Mouse (Mus musculus) T-cell, adult 2 months (primary cell): ENCODE data around the gene Hoxb4.
A peak's percentile ranks its signal among the peaks of the same experiment; 100 is the strongest.

Source experiments
- DNase-seq: peaks from one replicate; pipeline ENCODE4 v3.0.0; 2022; ENCODE audit warnings: low spot score

Gene Hoxb4

GRCm38 (mm10) chr11:96298895-96299667 lies 19.0 kb upstream of the Hoxb4 start:
- no peak for DNase-seq

GRCm38 (mm10) chr11:96299781-96300180 lies 18.3 kb upstream of the Hoxb4 start:
- DNase-seq, result no peak

DNA sequence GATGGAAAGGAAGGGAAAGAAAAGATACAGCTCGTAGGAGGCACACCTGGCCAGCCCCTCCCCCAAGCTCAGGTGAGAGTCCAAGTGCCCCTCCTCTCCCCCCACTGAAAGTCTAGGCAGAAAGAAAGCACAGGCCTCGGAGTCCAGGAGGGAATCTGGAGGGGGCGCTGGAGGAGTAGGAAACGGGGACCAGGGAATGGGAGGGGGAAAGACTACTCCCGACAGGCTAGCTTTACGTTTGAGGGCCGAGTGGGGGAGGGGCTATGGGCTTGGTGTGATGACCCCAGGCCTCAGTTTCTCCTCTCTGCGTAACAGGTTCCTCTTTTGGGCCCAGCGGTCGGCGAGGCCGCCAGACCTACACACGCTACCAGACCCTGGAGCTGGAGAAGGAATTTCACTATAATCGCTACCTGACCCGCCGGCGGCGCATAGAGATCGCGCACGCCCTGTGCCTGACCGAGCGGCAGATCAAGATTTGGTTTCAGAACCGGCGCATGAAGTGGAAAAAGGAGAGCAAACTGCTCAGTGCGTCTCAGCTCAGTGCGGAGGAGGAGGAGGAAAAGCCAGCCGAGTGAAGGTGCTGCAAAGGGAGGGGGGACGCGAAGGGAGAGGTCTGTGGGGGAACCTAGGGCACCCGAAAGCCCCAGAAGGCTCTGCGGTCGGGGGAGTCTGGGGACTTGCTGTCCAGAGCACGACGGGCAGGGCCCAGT lies 17.6 kb upstream of the Hoxb4 start:
- no peak for DNase-seq

- DNase-seq, result no peak
These were observed 17.0 kb upstream of the Hoxb4 start for GRCm38 (mm10) chr11:96301064-96301431.

GRCm38 (mm10) chr11:96301837-96302236 lies 16.2 kb upstream of the Hoxb4 start:
- DNase-seq, result no peak

DNA sequence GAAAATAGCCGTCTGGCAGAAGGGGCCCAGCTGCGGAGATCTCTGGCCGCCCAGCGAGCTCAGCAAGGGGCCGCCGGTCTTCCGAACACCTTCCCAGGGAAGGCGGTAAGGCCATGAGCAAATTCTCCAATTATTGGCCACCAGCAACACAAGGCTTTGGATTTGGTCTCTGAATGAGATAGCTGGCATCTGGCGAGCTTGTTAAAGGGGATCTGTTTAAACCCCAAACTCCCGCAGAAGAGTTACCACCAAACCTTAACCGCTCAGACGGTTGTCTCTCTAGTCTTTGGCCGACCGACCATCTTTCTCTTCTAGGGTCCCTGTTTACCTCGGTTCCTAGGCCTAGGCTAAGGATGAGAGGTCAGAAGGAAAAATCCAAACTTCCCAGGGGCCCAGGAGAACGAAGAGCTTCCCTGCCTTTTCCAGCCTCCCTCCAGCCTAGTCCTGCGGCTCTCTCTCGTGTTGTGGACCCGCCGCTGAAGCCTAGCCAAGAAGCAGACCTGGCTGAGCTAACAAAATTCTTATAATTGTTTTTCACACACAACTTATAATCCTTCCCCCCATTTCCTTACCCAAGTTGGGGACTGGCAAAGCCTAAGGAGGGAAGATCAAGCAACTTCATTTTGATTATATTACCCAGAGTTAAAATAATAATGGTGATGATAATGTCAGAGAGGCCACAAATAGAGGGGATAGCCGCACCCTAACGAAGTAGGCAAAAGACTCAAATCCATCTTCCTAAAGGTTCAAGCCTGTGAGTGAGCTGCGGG lies 15.5 kb upstream of the Hoxb4 start:
- no peak for DNase-seq

DNA sequence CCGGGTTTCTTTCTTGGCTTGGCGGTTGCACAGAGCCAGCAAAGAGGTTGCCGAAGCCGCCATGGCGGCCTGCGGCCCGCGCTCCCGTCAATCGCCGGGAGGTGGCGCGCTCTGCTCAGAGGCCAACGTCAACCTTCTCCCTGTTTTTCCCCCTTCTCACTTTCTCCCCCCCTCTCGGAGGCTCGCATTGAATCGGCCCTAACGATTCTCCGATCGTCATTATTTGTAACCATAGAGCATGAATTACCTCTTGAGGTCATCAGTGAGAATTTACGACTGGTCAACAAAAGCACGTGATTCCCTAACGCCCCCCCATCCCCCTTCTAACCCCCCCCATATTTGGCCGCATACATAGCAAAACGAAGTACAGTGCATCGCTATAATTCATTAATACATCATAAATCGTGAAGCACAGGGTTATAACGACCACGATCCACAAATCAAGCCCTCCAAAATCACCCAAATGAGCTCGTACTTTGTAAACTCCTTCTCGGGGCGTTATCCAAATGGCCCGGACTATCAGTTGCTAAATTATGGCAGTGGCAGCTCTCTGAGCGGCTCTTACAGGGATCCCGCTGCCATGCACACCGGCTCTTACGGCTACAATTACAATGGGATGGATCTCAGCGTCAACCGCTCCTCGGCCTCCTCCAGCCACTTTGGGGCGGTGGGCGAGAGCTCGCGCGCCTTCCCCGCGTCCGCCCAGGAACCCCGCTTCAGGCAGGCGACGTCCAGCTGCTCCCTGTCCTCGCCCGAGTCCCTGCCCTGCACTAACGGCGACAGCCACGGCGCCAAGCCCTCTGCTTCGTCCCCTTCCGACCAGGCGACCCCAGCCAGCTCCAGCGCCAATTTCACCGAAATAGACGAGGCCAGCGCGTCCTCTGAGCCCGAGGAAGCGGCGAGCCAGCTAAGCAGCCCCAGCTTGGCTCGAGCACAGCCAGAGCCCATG lies 14.6 kb upstream of the Hoxb4 start, which contains the start of gene Hoxb5:
TSS of gene Hoxb5 (plus strand) at position 186 of the 949 bp plus-strand sequence.
- DNase-seq, result peak; percentile 75

- DNase-seq, result no peak
These were observed 13.5 kb upstream of the Hoxb4 start for GRCm38 (mm10) chr11:96304381-96305195.

DNA sequence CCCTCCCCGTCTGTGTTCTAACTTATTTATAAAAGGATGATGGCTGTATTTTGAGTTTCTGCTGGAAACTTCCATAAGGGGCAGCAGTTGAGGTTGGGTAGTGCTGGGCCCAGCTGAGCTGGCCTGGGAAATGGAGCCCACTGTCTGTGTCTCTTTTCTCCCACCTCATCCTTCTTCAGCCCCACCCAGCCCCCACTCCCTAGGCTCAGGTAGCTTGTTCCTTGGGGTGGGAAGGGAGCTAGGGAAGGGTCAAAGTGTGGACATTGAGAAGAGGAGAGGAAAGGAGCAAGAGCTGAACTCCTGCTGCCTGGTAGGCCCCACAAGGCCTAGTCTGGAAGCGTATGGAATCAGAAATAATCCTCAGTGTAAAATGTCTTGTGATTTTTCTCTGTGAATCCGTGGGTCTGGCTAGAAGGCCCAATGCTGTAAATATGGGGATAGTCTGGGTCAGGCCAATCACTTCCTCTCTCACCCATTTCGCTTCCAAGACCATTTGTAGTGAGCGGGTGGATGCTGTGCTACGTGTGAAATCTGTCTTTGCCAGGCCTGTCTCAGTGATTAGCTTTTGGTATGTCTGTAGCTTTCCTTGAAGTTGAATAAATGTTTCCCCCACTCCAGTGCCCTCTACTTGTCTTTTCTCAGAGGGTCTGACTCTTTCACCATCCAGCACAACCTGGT lies 12.4 kb upstream of the Hoxb4 start:
- DNase-seq, result no peak

- DNase-seq, result no peak
These were observed 11.7 kb upstream of the Hoxb4 start for GRCm38 (mm10) chr11:96306183-96306907.

GRCm38 (mm10) chr11:96306908-96307269 lies 11.2 kb upstream of the Hoxb4 start:
- no peak for DNase-seq

DNA sequence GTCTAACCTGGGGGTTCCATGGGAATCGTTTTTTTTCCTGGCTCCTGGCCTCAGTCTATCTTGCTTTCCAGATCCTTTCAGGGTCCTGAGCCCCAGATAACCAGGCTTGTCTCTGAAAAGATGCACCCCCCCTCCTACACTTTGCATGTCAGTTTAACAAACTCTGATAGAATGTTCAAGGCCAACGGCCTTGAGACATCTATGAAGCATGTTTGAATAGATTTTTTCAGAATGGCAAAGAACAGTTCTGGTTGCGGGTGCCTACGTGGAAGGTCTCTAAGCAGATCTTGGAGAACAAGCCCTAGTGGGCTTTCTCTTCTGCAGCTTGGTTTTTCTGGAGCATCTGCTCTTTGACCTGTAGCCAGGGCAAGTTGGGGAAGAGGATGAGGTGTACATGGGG lies 9.3 kb upstream of the Hoxb4 start:
- DNase-seq, result no peak

DNA sequence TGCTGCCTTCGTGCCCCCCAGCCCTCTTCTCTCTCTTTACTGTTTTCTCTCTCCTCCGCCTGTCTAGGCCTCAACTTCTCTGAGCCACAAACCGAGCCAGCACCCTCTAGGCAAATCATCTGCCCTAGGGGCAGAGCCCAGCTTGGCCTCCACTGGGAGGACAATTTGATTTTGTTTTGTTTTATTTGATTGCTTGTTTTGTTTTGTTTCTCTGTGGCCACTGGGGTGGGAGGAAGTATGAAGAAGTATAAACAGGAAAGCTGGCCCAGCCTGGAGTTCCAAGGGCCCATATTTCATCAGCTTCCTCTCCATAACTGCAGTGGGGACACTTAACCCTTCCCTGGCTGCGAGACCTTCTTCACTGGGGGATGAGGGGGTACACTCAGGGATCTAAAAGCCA lies 8.8 kb upstream of the Hoxb4 start:
- DNase-seq, result no peak

DNA sequence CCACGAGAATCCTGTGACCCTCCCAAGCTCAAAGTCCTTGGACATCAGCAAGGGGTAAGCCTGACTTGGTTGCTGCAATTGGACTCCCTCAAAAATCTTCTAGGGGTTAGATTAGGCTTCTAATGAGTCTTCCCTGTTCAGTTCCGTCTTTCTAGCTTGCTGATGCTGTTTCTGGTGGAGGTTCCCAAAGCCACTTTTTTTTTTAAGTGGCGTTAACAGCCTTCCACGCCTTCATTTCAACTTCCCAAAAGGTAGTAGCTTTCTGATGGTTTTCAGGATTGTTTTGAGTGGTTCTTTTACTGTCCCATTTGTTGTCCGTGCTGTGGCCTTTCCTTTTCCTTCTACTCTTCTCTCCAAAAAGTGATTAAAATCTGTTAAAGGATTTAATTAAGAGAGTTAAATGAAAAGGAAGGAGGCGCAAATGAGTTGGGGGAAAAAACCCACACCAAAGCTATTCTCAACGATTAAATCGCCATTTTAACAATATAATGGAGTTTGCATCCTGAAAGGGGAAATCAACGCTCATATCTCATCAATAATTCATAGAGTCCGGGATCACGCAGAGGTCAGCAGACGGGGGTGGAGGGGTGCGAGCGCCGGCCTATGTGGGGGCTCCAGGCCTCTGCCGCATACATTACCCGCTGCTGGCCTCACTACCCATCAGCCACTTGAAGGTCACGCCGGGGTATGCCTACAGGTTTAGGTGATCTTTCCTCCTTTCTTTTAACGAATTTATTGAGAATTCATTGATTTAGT lies 7.7 kb upstream of the Hoxb4 start:
- no peak for DNase-seq

- DNase-seq, result no peak
These were observed 7.0 kb upstream of the Hoxb4 start for GRCm38 (mm10) chr11:96311097-96311496.

- DNase-seq, result peak; percentile 53
These were observed 6.3 kb upstream of the Hoxb4 start for GRCm38 (mm10) chr11:96311520-96312417.

- no peak for DNase-seq
These were observed 4.9 kb upstream of the Hoxb4 start for GRCm38 (mm10) chr11:96313134-96313533.
